Mouse (Mus musculus) liver, embryonic 15.5 days (tissue): ENCODE measurements around the gene Teddm3. TPM values are rescaled to one million over a fixed set of nuclear protein-coding genes. Genes with fewer than 3 reads are reported as not detected.
"Not testable (repeated sequence)": the region's sequence is repeated elsewhere in the genome, so short reads cannot be mapped to it uniquely, and the experiment has no call there.

Experiments
- ATAC-seq: fragments of 200-750 bp; cut with Nextera tagmentation; 2 replicates; pipeline ENCODE4 v1.8.0; 2017; ENCODE audit warnings: moderate number of reproducible peaks, mild to moderate bottlenecking, moderate library complexity; ENCODE audit not compliant: insufficient read depth
- H3K27ac ChIP-seq: fragments of 300-500 bp; sonication (generic); replicated peaks from 2 replicates; pipeline ENCODE4 v1.5.1; 2015; ENCODE audit warnings: mild to moderate bottlenecking, inconsistent platforms
- H3K27me3 ChIP-seq: fragments of 300-500 bp; sonication (generic); 2 replicates; pipeline ENCODE4 v1.6.1; 2015; ENCODE audit warnings: mild to moderate bottlenecking, inconsistent platforms
- H3K36me3 ChIP-seq: fragments of 300-500 bp; sonication (generic); replicated peaks from 2 replicates; pipeline ENCODE4 v1.6.1; 2015; ENCODE audit warnings: moderate library complexity, mild to moderate bottlenecking, inconsistent platforms
- H3K4me1 ChIP-seq: fragments of 300-500 bp; sonication (generic); replicated peaks from 2 replicates; pipeline ENCODE4 v1.6.1; 2015; ENCODE audit warnings: inconsistent platforms
- H3K4me2 ChIP-seq: fragments of 300-500 bp; sonication (generic); 2 replicates; pipeline ENCODE4 v1.6.1; 2015; ENCODE audit warnings: moderate library complexity, mild to moderate bottlenecking, inconsistent platforms
- H3K4me3 ChIP-seq: fragments of 300-500 bp; sonication (generic); replicated peaks from 2 replicates; pipeline ENCODE4 v1.5.1; 2015; ENCODE audit warnings: mild to moderate bottlenecking, inconsistent platforms
- H3K9ac ChIP-seq: fragments of 300-500 bp; sonication (generic); 2 replicates; pipeline ENCODE4 v1.6.1; 2015; ENCODE audit warnings: moderate library complexity, mild to moderate bottlenecking, inconsistent platforms
- H3K9me3 ChIP-seq: fragments of 300-500 bp; sonication (generic); replicated peaks from 2 replicates; pipeline ENCODE4 v1.6.1; 2016; ENCODE audit warnings: inconsistent platforms
- WGBS: fragments of 180-500 bp; shearing (Covaris S2); methylation state at CpG from one replicate; pipeline ENCODE4 v1.1.7; 2015; ENCODE audit warnings: mixed read lengths; ENCODE audit not compliant: insufficient replicate concordance; 5-methylcytosine and 5-hydroxymethylcytosine counted together
- polyA plus RNA-seq: library from polyadenylated mRNA; unstranded; fragments of >200 nt; fragmentation: Nextera tagmentation; extraction: Ambion mirVana; gene quantifications from 2 replicates; pipeline ENCODE4 v1.2.1, GENCODE M21; 2015

Teddm3 gene
- polyA plus RNA-seq, 1 experiment from 2014 or later = not detected

- Histone ChIP-seq H3K9me3 (no peaks in the 10 kb centered on the region), H3K9ac (no peak overlapping the region), H3K27ac (no peak overlapping the region), H3K4me2 (no peak overlapping the region), H3K4me1 (no peaks in the 10 kb centered on the region), H3K4me3 (no peak overlapping the region), H3K36me3 (no peaks in the 10 kb centered on the region), H3K27me3 (0 out of 2 replicates have a peak, but pooled peaks cover 3% of the 10 kb centered on the region)
- WGBS = 74% methylated on average over 3 of the region's 3 CpGs
- no peak for ATAC-seq
Measured at GRCm38 (mm10) chr16:21188345-21188744, 34.5 kb upstream of the Teddm3 start.

GRCm38 (mm10) chr16:21187568-21187967 lies 33.8 kb upstream of the Teddm3 start:
- Histone ChIP-seq H3K9ac (no peak overlapping the region), H3K36me3 (no peaks in the 10 kb centered on the region), H3K27me3 (no peaks in the 10 kb centered on the region), H3K4me1 (no peaks in the 10 kb centered on the region), H3K4me3 (no peak overlapping the region), H3K9me3 (no peaks in the 10 kb centered on the region), H3K4me2 (no peak overlapping the region), H3K27ac (no peak overlapping the region)
- 33% methylated on average over 7 of the region's 7 CpGs for WGBS
- ATAC-seq = no peak

DNA sequence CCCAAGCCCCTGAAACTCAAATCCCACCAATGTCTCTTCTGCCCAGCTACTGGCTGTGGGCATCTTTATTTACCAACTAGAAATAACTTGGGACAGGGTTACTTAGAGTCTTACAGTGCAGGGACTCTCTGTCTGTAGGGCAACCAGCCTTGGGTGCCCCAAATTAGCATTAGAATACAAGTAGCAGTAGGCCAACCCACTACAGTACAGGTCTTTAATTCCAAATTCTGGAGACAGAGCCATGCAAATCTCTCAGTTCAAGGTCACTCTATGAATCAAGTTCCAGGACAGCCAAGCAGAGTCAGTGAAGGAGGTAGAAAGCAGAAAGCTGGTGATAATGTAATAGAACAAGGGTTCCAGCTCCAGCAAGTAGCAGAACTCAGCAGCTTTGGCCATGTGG lies 30.9 kb upstream of the Teddm3 start:
- H3K27ac ChIP-seq = no peak overlapping the region
- no peaks in the 10 kb centered on the region for H3K4me1 ChIP-seq
- no peak overlapping the region for H3K4me3 ChIP-seq
- H3K4me2 ChIP-seq = no peak overlapping the region
- H3K9me3 ChIP-seq = no peaks in the 10 kb centered on the region
- no peaks in the 10 kb centered on the region for H3K36me3 ChIP-seq
- ATAC-seq = no peak
- no peak overlapping the region for H3K9ac ChIP-seq
- no peaks in the 10 kb centered on the region for H3K27me3 ChIP-seq

DNA sequence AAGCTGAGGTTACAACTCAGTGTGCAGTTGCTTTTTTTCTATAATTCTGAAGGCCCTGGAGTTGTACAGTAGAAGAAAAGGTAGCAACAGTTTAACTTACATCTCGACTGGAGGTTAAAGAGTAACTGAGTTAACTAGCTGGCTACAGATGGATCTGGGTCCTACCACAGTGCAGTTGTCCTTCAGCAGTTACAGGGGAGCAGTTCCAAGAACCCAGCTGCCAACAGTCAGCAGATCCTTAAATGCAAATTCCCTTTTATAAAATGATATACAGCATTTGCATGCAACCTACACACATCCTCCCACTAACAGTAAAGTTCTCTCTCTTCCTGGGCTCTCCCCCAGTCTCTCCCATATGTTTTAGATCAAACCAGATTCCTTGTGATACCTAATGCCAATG lies 28.3 kb upstream of the Teddm3 start:
- ATAC-seq = no peak
- WGBS = 32% methylated on average over 1 of the region's 1 CpGs

DNA sequence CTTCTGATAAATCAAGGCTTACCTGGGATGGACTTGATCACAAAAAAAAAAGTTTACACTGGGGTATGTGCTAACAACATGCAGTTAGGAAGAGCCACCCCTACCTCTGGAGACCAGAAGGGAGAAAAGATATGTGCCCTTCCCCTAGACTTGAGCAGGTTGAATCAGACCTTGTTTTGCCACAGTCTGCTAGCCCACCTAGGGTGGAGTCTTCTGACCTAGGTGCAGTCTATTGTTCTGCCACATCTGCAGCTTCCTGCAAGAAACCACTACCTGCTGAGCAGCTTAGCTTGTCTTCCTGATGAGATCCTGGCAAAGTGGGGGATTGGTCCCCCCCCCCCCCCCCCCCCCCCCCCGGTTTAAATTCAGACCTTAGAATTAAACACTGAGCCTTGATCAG lies 21.4 kb upstream of the Teddm3 start:
- Histone ChIP-seq H3K4me1 (no peaks in the 10 kb centered on the region), H3K27me3 (no peaks in the 10 kb centered on the region), H3K4me2 (no peak overlapping the region), H3K4me3 (no peak overlapping the region), H3K36me3 (no peaks in the 10 kb centered on the region), H3K9ac (no peak overlapping the region), H3K27ac (no peak overlapping the region), H3K9me3 (no peaks in the 10 kb centered on the region)
- no peak for ATAC-seq
- WGBS = no CpG with 5 or more reads among the region's 1 CpGs

More for the DNA sequence above, 28.3 kb upstream of the Teddm3 start:
- H3K4me1 ChIP-seq = no peaks in the 10 kb centered on the region
- H3K4me2 ChIP-seq = no peak overlapping the region
- H3K4me3 ChIP-seq = no peak overlapping the region
- H3K36me3 ChIP-seq = no peaks in the 10 kb centered on the region
- H3K9ac ChIP-seq = no peak overlapping the region
- no peak overlapping the region for H3K27ac ChIP-seq
- H3K9me3 ChIP-seq = no peaks in the 10 kb centered on the region
- no peaks in the 10 kb centered on the region for H3K27me3 ChIP-seq

DNA sequence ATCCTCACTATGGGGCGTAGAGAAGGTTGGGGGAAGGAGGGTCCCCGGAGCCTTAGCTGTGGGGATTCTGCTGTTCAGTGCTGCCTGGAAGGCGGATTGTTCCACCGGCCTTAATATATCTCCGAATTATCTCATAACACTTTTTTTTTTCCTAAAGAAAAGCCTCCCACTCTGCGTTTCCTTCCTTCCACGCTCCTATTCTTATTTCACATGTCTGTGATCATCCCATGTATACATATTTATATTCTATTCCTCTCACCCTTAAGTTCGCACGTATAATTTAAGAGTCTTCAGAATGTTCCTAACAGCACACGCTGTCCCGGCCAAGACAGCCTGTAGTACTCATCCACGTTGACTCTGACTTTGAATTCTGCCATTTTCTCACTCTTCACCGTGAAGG lies 14.9 kb upstream of the Teddm3 start:
- no peaks in the 10 kb centered on the region for H3K36me3 ChIP-seq
- no peaks in the 10 kb centered on the region for H3K9me3 ChIP-seq
- WGBS = 76% methylated on average over 13 of the region's 13 CpGs
- no peak overlapping the region for H3K4me3 ChIP-seq
- no peak for ATAC-seq
- H3K4me1 ChIP-seq = no peaks in the 10 kb centered on the region
- no peaks in the 10 kb centered on the region for H3K27me3 ChIP-seq
- no peak overlapping the region for H3K9ac ChIP-seq
- H3K27ac ChIP-seq = no peak overlapping the region
- H3K4me2 ChIP-seq = no peak overlapping the region

DNA sequence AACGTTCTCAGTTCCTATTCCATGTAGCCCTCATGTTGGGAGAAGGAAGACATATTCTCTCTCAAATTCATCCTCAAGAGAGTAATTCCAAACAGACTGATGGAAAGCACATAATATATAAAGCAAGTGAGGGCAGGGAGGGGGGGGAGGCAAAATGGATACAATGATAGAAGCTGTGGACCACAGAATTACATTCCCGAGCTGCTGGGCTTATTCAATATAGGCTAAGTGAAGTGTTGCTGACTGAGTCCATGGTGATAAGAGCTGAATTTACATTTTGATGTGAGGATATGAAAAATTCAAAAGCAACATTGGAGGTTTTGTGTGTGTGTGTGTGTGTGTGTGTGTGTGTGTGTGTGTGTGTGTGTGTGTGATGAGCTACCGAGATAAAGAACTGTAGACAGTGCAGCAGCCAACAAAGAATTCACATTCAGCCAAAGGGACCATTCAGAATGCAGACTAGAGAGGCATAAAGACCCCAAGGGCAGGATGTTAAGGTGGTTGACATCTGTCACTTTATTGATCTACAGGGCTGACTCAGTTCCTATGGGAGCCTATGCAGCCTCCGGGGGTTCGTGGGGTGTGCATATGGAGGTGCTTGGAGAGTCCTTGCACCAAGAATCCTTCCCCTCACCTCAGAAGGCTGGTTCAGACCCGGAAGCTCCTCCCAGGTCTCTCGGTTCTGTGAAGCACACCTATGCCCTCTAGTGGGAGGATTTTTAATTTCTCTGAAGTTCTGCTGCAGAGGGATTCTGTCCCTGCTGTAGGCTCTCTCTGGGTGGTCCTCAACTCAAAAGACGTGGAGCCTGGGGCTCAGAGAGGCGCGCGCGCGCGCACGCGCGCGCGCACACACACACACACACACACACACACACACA lies 11.8 kb upstream of the Teddm3 start:
- not testable (repeated sequence) for H3K9me3 ChIP-seq, H3K4me2 ChIP-seq, H3K4me3 ChIP-seq, H3K9ac ChIP-seq, ATAC-seq, H3K27me3 ChIP-seq, H3K4me1 ChIP-seq, H3K36me3 ChIP-seq, H3K27ac ChIP-seq
- WGBS = 19% methylated on average over 17 of the region's 19 CpGs

DNA sequence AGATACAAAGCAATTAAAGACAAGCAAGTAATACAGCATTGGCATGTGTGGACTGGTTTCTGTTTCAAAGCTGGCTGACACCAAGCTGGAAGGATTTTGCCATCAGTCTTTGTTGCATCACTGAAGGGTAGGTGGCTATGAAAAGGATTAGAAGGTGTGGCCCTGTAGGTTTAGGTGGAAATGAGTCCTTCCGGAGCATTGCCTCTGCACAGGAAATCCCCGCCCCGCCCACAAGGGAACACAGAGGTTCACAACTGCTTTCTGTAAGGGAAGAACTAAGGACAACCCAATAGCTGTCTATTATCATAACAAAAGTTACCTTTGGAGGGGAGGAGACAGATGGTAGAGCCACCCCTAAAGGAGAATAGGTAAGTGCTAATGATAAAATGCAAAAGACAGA lies 9.6 kb upstream of the Teddm3 start:
- H3K9me3 ChIP-seq, H3K4me2 ChIP-seq, H3K27ac ChIP-seq, H3K27me3 ChIP-seq, ATAC-seq, H3K36me3 ChIP-seq, H3K9ac ChIP-seq, H3K4me1 ChIP-seq, H3K4me3 ChIP-seq: not testable (repeated sequence)
- 40% methylated on average over 3 of the region's 3 CpGs for WGBS

GRCm38 (mm10) chr16:21159226-21159625 lies 5.4 kb upstream of the Teddm3 start:
- not testable (repeated sequence) for H3K9me3 ChIP-seq, H3K4me3 ChIP-seq, H3K27me3 ChIP-seq, H3K36me3 ChIP-seq, H3K4me1 ChIP-seq, H3K27ac ChIP-seq, ATAC-seq, H3K9ac ChIP-seq, H3K4me2 ChIP-seq
- 73% methylated on average over 1 of the region's 1 CpGs for WGBS

DNA sequence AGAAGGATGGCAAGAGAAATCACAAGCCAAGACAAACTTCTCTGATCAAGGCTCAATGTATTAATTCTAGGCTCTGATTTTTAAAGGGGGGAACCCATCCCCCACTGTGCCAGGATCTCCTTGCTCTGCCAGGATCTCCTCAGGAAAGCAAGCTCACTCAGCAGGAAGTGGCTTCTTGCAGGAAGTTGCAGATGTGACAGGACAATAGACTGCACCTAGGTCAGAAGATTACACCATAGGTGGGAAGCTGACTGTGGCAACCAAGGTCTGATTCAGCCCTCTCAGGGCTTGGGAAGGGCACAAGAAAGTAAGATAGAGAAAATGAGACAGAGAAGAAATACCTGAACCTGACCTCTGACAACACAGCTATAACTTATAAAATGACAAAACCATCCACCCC lies 2.5 kb upstream of the Teddm3 start:
- H3K4me3 ChIP-seq, H3K27me3 ChIP-seq, H3K27ac ChIP-seq, H3K9ac ChIP-seq, H3K4me2 ChIP-seq, H3K4me1 ChIP-seq, H3K9me3 ChIP-seq, ATAC-seq, H3K36me3 ChIP-seq: not testable (repeated sequence)

DNA sequence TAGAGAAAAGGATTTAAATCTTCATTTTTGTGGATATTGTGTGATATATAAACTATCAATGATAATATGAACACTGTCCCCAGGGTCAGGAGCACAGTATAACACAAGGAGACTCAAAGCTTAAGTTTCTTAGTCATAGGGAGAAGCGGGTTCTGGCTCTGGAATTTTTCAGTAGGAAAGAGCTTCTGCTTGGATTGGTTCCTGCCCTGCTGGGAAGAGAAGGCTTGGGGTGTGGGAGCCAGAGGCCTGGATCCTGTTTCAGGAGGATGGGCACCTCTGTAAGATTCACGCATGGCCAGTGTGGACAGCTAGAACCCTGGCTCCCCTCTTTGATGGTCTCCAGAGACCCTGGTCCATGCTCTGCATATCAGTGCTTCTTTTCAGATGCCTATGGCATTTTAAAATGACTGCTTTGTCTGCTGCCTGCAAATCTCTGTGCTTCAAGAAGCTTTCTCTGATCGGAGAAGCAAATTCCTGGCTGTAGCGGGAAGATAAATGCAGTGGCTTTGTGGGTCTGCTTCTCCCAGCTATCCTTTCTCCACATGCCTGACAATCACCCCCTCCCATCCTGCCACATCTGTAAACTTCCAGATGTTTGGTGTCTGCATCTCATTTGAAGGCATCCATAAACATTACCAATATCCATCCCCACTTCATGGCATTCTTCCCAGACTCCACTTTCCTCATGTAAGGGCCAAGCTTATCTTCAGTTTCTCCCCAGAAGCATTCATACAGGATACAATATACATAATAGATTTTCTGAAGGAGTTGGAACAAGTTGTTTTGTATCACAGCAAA lies 2.0 kb downstream of the Teddm3 start:
- no peak overlapping the region for H3K27ac ChIP-seq
- H3K9me3 ChIP-seq = no peaks in the 10 kb centered on the region
- no peak overlapping the region for H3K9ac ChIP-seq
- H3K4me1 ChIP-seq = no peaks in the 10 kb centered on the region
- H3K36me3 ChIP-seq = no peaks in the 10 kb centered on the region
- H3K27me3 ChIP-seq = 0 out of 2 replicates have a peak, but pooled peaks cover 3% of the 10 kb centered on the region
- ATAC-seq = no peak
- no peak overlapping the region for H3K4me3 ChIP-seq
- no peak overlapping the region for H3K4me2 ChIP-seq
- 54% methylated on average over 4 of the region's 4 CpGs for WGBS
